Mouse (Mus musculus) hindlimb bud, embryonic 11.5 days (tissue): Measurements from ENCODE around the gene Higd1a.
A peak's percentile ranks its signal among the peaks of the same experiment; 100 is the strongest.

Experiments used
- DNase-seq: peaks from one replicate; pipeline ENCODE4 v3.0.0-alpha.2; 2012; ENCODE audit warnings: low read depth, low spot score; ENCODE audit errors: extremely low spot score

The Higd1a gene

GRCm38 (mm10) chr9:121838829-121839621 is 19.1 kb downstream of the Higd1a start, which contains the start of gene Ccdc13:
TSS of gene Ccdc13 (minus strand) at chr9:121839461.
- no peak for DNase-seq

- no peak for DNase-seq
Measured at GRCm38 (mm10) chr9:121838008-121838407, 20.2 kb downstream of the Higd1a start.

GRCm38 (mm10) chr9:121833825-121834224 is 24.3 kb downstream of the Higd1a start:
- DNase-seq = no peak

- peak; percentile 79 for DNase-seq
Measured at GRCm38 (mm10) chr9:121830956-121831293, 27.2 kb downstream of the Higd1a start.

- DNase-seq = no peak
Measured at GRCm38 (mm10) chr9:121830243-121830955, 27.8 kb downstream of the Higd1a start.

- DNase-seq = no peak
Measured at GRCm38 (mm10) chr9:121829270-121829992, 28.7 kb downstream of the Higd1a start.

GRCm38 (mm10) chr9:121828314-121828713 is 29.8 kb downstream of the Higd1a start:
- DNase-seq = no peak

- no peak for DNase-seq
Measured at GRCm38 (mm10) chr9:121826356-121826755, 31.8 kb downstream of the Higd1a start.

GRCm38 (mm10) chr9:121823991-121824390 is 34.2 kb downstream of the Higd1a start:
- DNase-seq = no peak

- no peak for DNase-seq
Measured at GRCm38 (mm10) chr9:121823051-121823450, 35.1 kb downstream of the Higd1a start.

GRCm38 (mm10) chr9:121822585-121822991 is 35.6 kb downstream of the Higd1a start:
- DNase-seq = no peak

- DNase-seq = no peak
Measured at GRCm38 (mm10) chr9:121820765-121821164, 37.4 kb downstream of the Higd1a start.

GRCm38 (mm10) chr9:121819771-121820471 is 38.2 kb downstream of the Higd1a start:
- DNase-seq = no peak

GRCm38 (mm10) chr9:121819073-121819770 is 38.9 kb downstream of the Higd1a start:
- DNase-seq = no peak

- DNase-seq = no peak
Measured at GRCm38 (mm10) chr9:121815183-121815582, 43.0 kb downstream of the Higd1a start.

GRCm38 (mm10) chr9:121810081-121810821 is 47.9 kb downstream of the Higd1a start:
- no peak for DNase-seq

GRCm38 (mm10) chr9:121808511-121808910 is 49.7 kb downstream of the Higd1a start:
- no peak for DNase-seq

GRCm38 (mm10) chr9:121807947-121808346 is 50.2 kb downstream of the Higd1a start:
- no peak for DNase-seq

- no peak for DNase-seq
Measured at GRCm38 (mm10) chr9:121807546-121807945, 50.6 kb downstream of the Higd1a start.

- DNase-seq = no peak
Measured at GRCm38 (mm10) chr9:121802747-121803146, 55.4 kb downstream of the Higd1a start.
